Mouse (Mus musculus) neural tube, embryonic 15.5 days (tissue): ENCODE measurements at regions not wholly inside any gene's neighbourhood (a gene's known extent, or its start where the extent isn't known, plus 50 kb on each side); places are given as distances from the start of the nearest gene placed in this dataset.

Experiments used
- ATAC-seq: fragments of 200-750 bp; cut with Nextera tagmentation; 2 replicates; pipeline ENCODE4 v1.8.0; 2017; ENCODE audit warnings: mild to moderate bottlenecking, moderate TSS enrichment, moderate library complexity; ENCODE audit not compliant: low FRiP score
- H3K27ac ChIP-seq: fragments of 300-500 bp; sonication (generic); replicated peaks from 2 replicates; pipeline ENCODE4 v1.5.1; 2015; ENCODE audit warnings: mild to moderate bottlenecking, inconsistent platforms
- H3K27me3 ChIP-seq: fragments of 300-500 bp; sonication (generic); replicated peaks from 2 replicates; pipeline ENCODE4 v1.6.1; 2015; ENCODE audit warnings: inconsistent platforms
- H3K36me3 ChIP-seq: fragments of 300-500 bp; sonication (generic); 2 replicates; pipeline ENCODE4 v1.6.1; 2015; ENCODE audit warnings: inconsistent platforms
- H3K4me1 ChIP-seq: fragments of 300-500 bp; sonication (generic); 2 replicates; pipeline ENCODE4 v1.6.1; 2015; ENCODE audit warnings: inconsistent platforms
- H3K4me2 ChIP-seq: fragments of 300-500 bp; sonication (generic); 2 replicates; pipeline ENCODE4 v1.6.1; 2015; ENCODE audit warnings: inconsistent platforms, mild to moderate bottlenecking, moderate library complexity
- H3K4me3 ChIP-seq: fragments of 300-500 bp; sonication (generic); replicated peaks from 2 replicates; pipeline ENCODE4 v1.5.1; 2015; ENCODE audit warnings: mild to moderate bottlenecking, inconsistent platforms
- H3K9ac ChIP-seq: fragments of 300-500 bp; sonication (generic); replicated peaks from 2 replicates; pipeline ENCODE4 v1.6.1; 2015; ENCODE audit warnings: mild to moderate bottlenecking, inconsistent platforms
- H3K9me3 ChIP-seq: fragments of 300-500 bp; sonication (generic); replicated peaks from 2 replicates; pipeline ENCODE4 v1.6.1; 2016; ENCODE audit warnings: inconsistent platforms
- WGBS: fragments of 180-500 bp; shearing (Covaris S2); methylation state at CpG from one replicate; pipeline ENCODE4 v1.1.7; 2015; ENCODE audit warnings: mixed read lengths; 5-methylcytosine and 5-hydroxymethylcytosine counted together

DNA sequence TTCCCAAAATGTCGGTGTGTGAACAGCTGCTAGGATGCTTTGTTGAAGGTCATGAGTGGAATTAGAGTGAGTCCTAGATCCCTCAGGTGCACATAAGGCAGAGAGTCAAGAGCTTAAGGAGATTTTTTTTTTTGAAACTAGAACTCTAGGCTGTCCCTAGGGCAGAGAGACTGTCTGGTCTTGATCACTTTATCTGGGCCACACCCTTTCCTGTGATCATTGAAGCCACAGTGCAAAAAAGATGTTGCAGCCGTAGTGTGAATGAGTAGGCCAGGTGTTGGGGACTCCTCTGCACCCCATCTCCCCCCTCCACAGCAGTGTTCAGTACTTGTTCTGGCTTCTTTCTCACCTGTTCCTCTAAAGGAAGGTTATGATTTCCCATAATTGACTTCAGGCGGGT lies 153.9 kb downstream of the Katnal1 start:
- 91% methylated on average over 3 of the region's 3 CpGs for WGBS

DNA sequence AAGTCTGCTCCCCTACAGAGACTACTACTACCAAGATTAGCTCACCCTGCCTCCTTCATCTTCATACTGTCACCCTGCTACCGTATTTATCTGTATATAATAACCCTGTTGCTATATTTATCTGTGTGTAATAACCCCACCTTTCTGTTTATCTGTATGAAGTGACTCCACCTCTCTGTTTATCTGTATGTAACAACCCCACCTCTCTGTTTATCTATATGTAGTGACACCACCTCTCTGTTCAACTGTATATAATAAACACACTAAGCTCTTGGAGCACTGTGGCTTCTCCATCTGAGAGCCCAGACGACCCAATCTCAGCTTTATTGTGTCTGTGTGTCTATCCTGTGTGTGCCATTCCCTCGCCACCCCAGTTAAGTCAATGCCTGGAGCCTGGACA lies 154.7 kb downstream of the Katnal1 start:
- Histone ChIP-seq H3K9ac (no peak overlapping the region), H3K4me2 (no peak overlapping the region), H3K27me3 (no peaks in the 10 kb centered on the region), H3K36me3 (no peaks in the 10 kb centered on the region), H3K27ac (no peak overlapping the region), H3K9me3 (no peaks in the 10 kb centered on the region), H3K4me3 (no peak overlapping the region), H3K4me1 (no peaks in the 10 kb centered on the region)
- no peak for ATAC-seq
- 65% methylated on average over 3 of the region's 3 CpGs for WGBS

More for the DNA sequence above, 153.9 kb downstream of the Katnal1 start:
- Histone ChIP-seq H3K4me2 (no peak overlapping the region), H3K9me3 (no peaks in the 10 kb centered on the region), H3K27me3 (no peaks in the 10 kb centered on the region), H3K4me1 (no peaks in the 10 kb centered on the region), H3K27ac (no peak overlapping the region), H3K9ac (no peak overlapping the region), H3K4me3 (no peak overlapping the region), H3K36me3 (no peaks in the 10 kb centered on the region)
- ATAC-seq, result no peak

DNA sequence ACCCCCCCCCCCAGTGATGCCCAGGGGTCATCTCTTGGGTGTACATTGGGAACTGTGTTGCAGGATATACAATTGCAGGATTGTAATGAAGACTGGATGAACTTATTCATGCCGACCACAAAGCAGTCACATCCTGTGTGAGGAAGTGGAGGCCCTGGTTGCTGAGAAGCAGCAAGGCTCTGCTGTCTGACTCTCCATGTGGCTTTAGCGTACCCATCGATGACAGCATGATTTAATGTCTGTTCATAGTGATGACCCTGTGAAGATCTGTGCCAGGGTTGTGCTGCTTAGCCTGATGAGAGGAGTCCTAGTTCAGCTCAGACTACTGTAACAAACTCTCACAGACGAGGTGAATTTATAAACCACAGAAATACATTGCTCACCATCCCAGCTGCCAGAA lies 159.7 kb downstream of the Katnal1 start:
- H3K9ac ChIP-seq, result no peak overlapping the region
- H3K9me3 ChIP-seq, result no peaks in the 10 kb centered on the region
- no peaks in the 10 kb centered on the region for H3K4me1 ChIP-seq
- H3K36me3 ChIP-seq, result no peaks in the 10 kb centered on the region
- no peak overlapping the region for H3K4me3 ChIP-seq
- no peak overlapping the region for H3K4me2 ChIP-seq
- no peaks in the 10 kb centered on the region for H3K27me3 ChIP-seq
- no peak for ATAC-seq
- WGBS, result 90% methylated on average over 4 of the region's 4 CpGs
- no peak overlapping the region for H3K27ac ChIP-seq

DNA sequence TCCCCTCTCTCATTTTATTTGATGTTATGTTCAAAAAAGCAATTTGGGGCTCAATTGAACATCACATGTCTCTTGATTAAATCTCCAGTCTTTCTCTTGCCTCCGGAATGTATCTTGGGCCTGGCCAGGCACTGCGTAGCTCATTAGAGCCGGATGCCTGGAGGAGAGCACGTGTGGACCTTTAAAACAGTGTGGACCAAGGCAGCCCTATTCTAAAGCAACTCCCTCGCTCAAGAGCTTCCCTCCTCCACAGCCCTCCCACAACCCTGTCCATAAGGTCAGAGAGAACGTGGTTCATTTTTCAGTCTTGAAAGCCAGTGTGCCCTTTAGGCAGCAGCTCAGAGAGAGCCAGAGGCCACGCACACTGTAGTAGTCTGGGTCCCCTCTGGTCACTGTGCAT lies 160.8 kb downstream of the Katnal1 start:
- no peak for ATAC-seq
- Histone ChIP-seq H3K9me3 (no peaks in the 10 kb centered on the region), H3K4me2 (no peak overlapping the region), H3K27ac (no peak overlapping the region), H3K4me1 (no peaks in the 10 kb centered on the region), H3K27me3 (no peaks in the 10 kb centered on the region), H3K9ac (no peak overlapping the region), H3K36me3 (no peaks in the 10 kb centered on the region), H3K4me3 (no peak overlapping the region)
- 83% methylated on average over 7 of the region's 7 CpGs for whole genome bisulfite sequencing

DNA sequence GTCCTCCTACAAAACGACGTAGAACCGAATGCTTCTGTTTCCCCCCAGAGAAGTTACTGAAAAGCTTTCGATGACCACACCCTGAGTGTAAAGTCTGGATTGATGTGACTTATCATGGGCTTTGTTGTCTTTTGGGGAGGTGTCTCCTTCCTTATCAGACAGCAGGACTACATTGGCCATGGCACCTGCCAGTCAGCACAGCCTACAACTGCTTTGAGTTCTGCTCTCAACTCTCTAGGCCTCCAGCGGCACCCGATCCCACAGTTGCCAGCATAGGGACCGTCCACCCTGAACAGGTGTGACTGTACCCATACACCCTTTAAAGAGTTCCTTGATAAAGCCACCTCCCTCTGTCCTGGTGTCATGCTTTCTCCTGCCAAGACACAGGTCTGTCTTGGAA lies 163.1 kb downstream of the Katnal1 start:
- no peak for ATAC-seq
- Histone ChIP-seq H3K27me3 (no peaks in the 10 kb centered on the region), H3K4me2 (no peak overlapping the region), H3K4me3 (no peak overlapping the region), H3K36me3 (no peaks in the 10 kb centered on the region), H3K9me3 (no peaks in the 10 kb centered on the region), H3K9ac (no peak overlapping the region), H3K27ac (no peak overlapping the region), H3K4me1 (no peaks in the 10 kb centered on the region)
- 97% methylated on average over 7 of the region's 7 CpGs for WGBS

DNA sequence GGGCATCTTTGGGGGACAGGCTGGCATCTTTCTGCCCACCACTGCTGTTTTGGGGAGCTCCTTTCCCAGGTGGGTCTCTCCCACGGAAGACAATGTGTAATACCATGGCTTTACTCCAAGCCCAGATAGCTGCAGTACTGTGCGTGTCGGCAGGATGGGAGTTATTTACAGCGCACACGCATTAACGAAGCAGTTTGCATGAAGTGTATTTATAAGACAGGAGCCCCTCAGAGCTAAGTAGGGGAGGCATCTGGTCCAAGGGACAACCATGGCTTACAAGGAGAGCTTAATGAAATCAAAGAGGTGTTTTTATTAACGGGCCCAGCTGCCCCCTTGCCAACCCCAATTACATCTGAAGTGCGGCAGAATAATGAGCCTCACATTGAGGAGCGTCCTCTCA lies 169.0 kb downstream of the Katnal1 start:
- no peak for ATAC-seq

DNA sequence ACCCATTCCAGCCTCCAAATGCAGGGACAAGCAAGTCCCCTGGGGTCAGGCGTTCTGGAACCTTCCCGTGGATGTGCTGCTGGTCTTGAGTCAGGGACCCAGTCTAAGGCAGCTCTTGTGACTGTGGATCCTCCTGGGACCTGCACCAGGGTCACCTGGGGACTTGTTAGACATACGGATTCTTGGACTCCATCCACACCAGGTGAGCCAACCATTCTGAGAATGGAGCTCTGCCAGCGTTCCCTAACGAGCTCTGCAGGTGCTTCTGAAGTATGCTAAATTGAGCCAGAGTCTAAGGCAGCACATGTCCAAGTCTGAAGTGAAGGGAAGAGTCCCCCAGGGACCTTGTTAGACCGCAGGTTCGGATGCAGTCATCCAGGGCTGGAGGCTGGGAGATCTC lies 170.3 kb downstream of the Katnal1 start:
- WGBS, result 83% methylated on average over 7 of the region's 7 CpGs
- no peaks in the 10 kb centered on the region for H3K27me3 ChIP-seq
- H3K9me3 ChIP-seq, result no peaks in the 10 kb centered on the region
- H3K27ac ChIP-seq, result no peak overlapping the region
- no peak overlapping the region for H3K4me3 ChIP-seq
- H3K4me1 ChIP-seq, result peaks cover 18% of the 10 kb centered on the region; the same call in 1 of the 2 replicates
- H3K4me2 ChIP-seq, result no peak overlapping the region
- H3K36me3 ChIP-seq, result no peaks in the 10 kb centered on the region
- no peak overlapping the region for H3K9ac ChIP-seq
- ATAC-seq, result no peak

More for the DNA sequence above, 169.0 kb downstream of the Katnal1 start:
- Histone ChIP-seq H3K27me3 (no peaks in the 10 kb centered on the region), H3K4me3 (no peak overlapping the region), H3K4me2 (no peak overlapping the region), H3K9ac (no peak overlapping the region), H3K4me1 (peaks cover 18% of the 10 kb centered on the region; the same call in 1 of the 2 replicates), H3K27ac (no peak overlapping the region), H3K9me3 (no peaks in the 10 kb centered on the region), H3K36me3 (no peaks in the 10 kb centered on the region)
- WGBS, result 38% methylated on average over 9 of the region's 9 CpGs

DNA sequence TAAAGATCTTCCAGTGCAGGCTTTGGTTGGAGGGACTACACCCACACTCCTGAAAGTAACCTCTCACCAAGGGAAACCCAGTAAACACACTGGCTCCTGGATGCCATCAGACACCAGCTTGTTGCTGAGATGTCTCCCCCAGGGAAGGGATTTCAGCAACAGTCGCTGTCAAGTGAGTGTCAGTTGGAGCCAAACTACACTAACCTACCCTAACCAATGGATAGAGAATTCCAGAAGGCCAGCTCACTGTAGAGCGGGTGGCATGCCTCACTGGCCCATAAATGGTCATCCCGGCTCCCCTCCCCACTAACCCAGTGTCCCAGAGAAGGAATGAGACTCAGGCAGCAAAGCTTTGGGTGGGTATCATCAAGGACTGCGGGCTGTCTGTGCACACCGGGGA lies 171.4 kb downstream of the Katnal1 start:
- Histone ChIP-seq H3K4me3 (no peak overlapping the region), H3K27me3 (no peaks in the 10 kb centered on the region), H3K4me1 (peaks cover 18% of the 10 kb centered on the region; the same call in 1 of the 2 replicates), H3K27ac (no peak overlapping the region), H3K9me3 (no peaks in the 10 kb centered on the region), H3K36me3 (no peaks in the 10 kb centered on the region), H3K9ac (no peak overlapping the region), H3K4me2 (no peak overlapping the region)
- WGBS, result 72% methylated on average over 5 of the region's 5 CpGs
- no peak for ATAC-seq

DNA sequence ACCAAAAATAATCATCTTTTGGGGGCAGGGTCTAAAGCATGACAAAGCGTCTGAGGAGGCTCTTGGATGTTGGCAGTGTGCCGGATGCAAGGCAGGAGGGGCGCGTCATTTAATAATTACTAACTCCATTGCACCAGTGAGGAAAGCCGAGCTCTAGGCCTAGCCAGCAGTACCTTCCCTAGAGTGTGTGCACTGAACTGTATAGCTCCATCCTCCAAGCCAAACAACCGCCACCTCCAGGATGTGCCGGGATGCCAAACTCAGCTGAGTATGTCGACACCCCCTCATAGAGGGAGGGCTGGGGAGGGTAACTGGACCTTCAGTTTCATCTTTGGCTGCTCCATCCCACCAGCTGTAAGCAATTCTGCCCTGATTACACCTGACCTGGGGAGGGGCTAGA lies 171.9 kb downstream of the Katnal1 start:
- Histone ChIP-seq H3K4me2 (no peak overlapping the region), H3K4me1 (peaks cover 18% of the 10 kb centered on the region; the same call in 1 of the 2 replicates), H3K27me3 (no peaks in the 10 kb centered on the region), H3K9me3 (no peaks in the 10 kb centered on the region), H3K9ac (no peak overlapping the region), H3K27ac (no peak overlapping the region), H3K4me3 (no peak overlapping the region), H3K36me3 (no peaks in the 10 kb centered on the region)
- peak; percentile 54 for ATAC-seq
- WGBS, result 63% methylated on average over 8 of the region's 8 CpGs

DNA sequence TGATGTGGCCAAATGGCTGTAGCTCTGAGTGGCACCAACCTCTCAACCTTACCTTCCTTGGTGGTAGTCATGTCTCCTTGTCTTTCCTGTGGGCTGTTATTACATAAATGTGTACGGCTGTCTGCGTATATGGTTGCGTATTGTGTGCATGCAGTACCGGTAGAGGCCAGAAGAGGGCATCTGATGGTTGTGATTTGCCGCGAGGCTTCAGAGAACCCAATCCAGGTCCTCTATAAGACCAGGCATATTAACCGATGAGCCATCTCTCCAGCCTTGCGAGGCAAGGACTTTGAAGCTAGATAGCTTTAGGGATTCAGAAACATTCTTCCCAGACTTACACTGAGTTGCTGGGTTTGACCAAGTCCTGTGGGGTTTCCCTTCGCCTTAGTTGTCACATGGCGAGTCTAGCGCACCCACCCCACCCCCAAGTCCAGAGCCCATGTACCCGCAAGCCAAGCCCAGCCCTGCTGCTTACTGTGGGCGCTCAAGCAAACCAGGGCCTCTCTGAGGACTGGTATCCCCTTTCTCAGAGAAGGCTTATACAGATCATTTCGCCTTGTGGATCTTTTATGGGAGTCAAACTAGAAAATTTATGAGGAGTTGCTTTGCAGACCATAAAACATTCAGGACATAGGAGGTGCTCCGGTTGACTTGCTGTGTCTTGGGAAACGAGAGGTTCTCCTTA lies 172.7 kb downstream of the Katnal1 start:
- Histone ChIP-seq H3K4me3 (no peak overlapping the region), H3K27ac (no peak overlapping the region), H3K27me3 (no peaks in the 10 kb centered on the region), H3K9me3 (no peaks in the 10 kb centered on the region), H3K4me1 (peaks cover 18% of the 10 kb centered on the region; the same call in 1 of the 2 replicates), H3K9ac (no peak overlapping the region), H3K4me2 (no peak overlapping the region), H3K36me3 (no peaks in the 10 kb centered on the region)
- 84% methylated on average over 16 of the region's 16 CpGs for WGBS
- no peak for ATAC-seq

DNA sequence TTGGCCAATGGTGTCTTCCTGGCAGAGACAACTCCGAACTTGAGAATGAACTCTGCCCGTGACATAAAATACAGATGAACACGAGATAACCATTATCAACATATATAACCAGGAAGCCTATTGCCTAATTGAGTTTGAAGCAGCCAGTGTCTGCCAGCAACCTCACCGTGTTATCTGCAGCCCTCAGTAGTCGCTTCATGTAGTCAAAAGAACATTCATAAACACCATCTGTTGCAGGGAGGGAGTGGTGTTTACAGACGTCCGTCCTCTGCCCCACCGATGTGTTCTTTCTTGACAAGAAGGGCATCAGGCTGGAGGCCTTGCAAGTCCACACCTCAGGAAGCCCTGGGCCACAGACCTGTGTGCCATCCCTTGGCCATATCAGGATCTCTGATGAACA lies 173.3 kb downstream of the Katnal1 start:
- ATAC-seq, result no peak
- no peaks in the 10 kb centered on the region for H3K9me3 ChIP-seq
- H3K4me2 ChIP-seq, result no peak overlapping the region
- H3K9ac ChIP-seq, result no peak overlapping the region
- H3K27ac ChIP-seq, result no peak overlapping the region
- peaks cover 18% of the 10 kb centered on the region; the same call in 1 of the 2 replicates for H3K4me1 ChIP-seq
- no peak overlapping the region for H3K4me3 ChIP-seq
- H3K36me3 ChIP-seq, result no peaks in the 10 kb centered on the region
- no peaks in the 10 kb centered on the region for H3K27me3 ChIP-seq
- WGBS, result 88% methylated on average over 8 of the region's 8 CpGs

DNA sequence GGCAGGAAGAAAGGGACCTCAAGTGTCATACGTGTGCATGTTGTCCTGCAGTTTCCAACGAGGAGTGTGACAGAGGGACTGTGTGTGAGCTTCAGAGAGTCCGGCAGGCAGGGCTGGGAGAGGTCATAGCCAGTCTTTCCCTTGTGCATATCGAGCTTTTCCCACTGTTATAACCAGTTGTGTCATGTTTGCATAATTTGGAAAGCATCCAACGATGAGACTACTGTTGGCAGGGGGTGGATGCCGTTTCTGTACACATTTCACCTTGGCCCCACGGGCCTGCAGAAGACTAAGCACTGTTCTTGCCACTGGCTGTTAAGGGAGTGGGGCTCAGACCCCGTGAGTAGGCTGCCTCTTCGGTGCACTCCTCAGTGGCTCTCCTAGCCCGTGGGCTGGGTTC lies 174.2 kb downstream of the Katnal1 start:
- H3K27ac ChIP-seq, result no peak overlapping the region
- H3K4me1 ChIP-seq, result peaks cover 12% of the 10 kb centered on the region; the same call in 1 of the 2 replicates
- no peak overlapping the region for H3K9ac ChIP-seq
- 71% methylated on average over 10 of the region's 10 CpGs for WGBS
- no peaks in the 10 kb centered on the region for H3K9me3 ChIP-seq
- H3K4me3 ChIP-seq, result no peak overlapping the region
- no peak for ATAC-seq
- no peaks in the 10 kb centered on the region for H3K27me3 ChIP-seq
- H3K4me2 ChIP-seq, result no peak overlapping the region
- H3K36me3 ChIP-seq, result no peaks in the 10 kb centered on the region
